ENCODE assay signal across 8 mouse cellular contexts in genomic region chr9:58157838-58158237, GRCm38 (mm10). TPM values are rescaled to one million over a fixed set of nuclear protein-coding genes. Genes with fewer than 3 reads are reported as not detected.
A peak's percentile ranks its signal among the peaks of the same experiment; 100 is the strongest.
DNase-seq lines count a peak whose midpoint lies in the region; ATAC-seq and TF ChIP-seq lines count a peak whose summit lies in the region.

No protein-coding gene starts in this region.

- peak overlapping the region; percentile 44 for H3K4me3 ChIP-seq in kidney, embryonic 16.5 days (ENCODE audit: low read length)
- 0 out of 2 replicates have a peak overlapping the region, but pooled peaks have one; percentile 2 for H3K4me3 ChIP-seq in cortical plate, adult 2 months (ENCODE audit: insufficient read depth, low read length)
- H3K4me3 ChIP-seq in hindbrain, embryonic 12.5 days: peak overlapping the region; percentile 20

- H3K36me3 ChIP-seq in kidney, embryonic 16.5 days (ENCODE audit: insufficient read depth, low read length): no peaks in the 10 kb centered on the region
- no peaks in the 10 kb centered on the region for H3K36me3 ChIP-seq in hindbrain, embryonic 12.5 days

- DNase-seq in kidney, postnatal 14 days: no peak
- peak; percentile 16 for DNase-seq in neural tube, embryonic 10.5 days (ENCODE audit: extremely low spot score, low spot score)
- DNase-seq in adrenal gland, adult 2 months: no peak
- DNase-seq in yolk sac, embryonic 10.5 days (ENCODE audit: low spot score): no peak
- no peak for DNase-seq in urinary bladder, postnatal 36 days (ENCODE audit: low spot score in 2 of 2)

- H3K4me1 ChIP-seq in kidney, embryonic 16.5 days (ENCODE audit: insufficient read depth, low read length): peaks cover 48% of the 10 kb centered on the region
- peaks cover 4% of the 10 kb centered on the region for H3K4me1 ChIP-seq in cortical plate, adult 2 months (ENCODE audit: control insufficient read depth, insufficient read depth, low read length)
- peaks cover 35% of the 10 kb centered on the region for H3K4me1 ChIP-seq in hindbrain, embryonic 12.5 days

- peak overlapping the region; percentile 59 for H3K4me2 ChIP-seq in kidney, embryonic 16.5 days (replicated peaks; ENCODE audit: low read depth, low read length)
- peak overlapping the region; percentile 39 for H3K4me2 ChIP-seq in hindbrain, embryonic 12.5 days (replicated peaks)

- WGBS in kidney, embryonic 16.5 days: 67% methylated on average over 13 of the region's 13 CpGs
- WGBS in hindbrain, embryonic 12.5 days: 78% methylated on average over 13 of the region's 13 CpGs

- H3K9me3 ChIP-seq in kidney, embryonic 16.5 days (ENCODE audit: low read length): no peaks in the 10 kb centered on the region
- H3K9me3 ChIP-seq in hindbrain, embryonic 12.5 days (replicated peaks): no peaks in the 10 kb centered on the region

- no peak for TF ChIP-seq POLR2A in cortical plate, adult 2 months (IDR thresholded peaks at IDR 0.05; ENCODE audit: extremely low read depth, insufficient read depth, low read length)

- peak overlapping the region; percentile 97 for H3K27ac ChIP-seq in kidney, embryonic 16.5 days (ENCODE audit: low read length)
- H3K27ac ChIP-seq in cortical plate, adult 2 months (ENCODE audit: insufficient read depth, low read length): no peak overlapping the region
- peak overlapping the region; percentile 67 for H3K27ac ChIP-seq in hindbrain, embryonic 12.5 days

- no peak for ATAC-seq in kidney, embryonic 16.5 days (ENCODE audit: low FRiP score, low TSS enrichment)
- 0 out of 2 replicates have a peak, but pooled peaks have one; percentile 29 for ATAC-seq in hindbrain, embryonic 12.5 days (ENCODE audit: low FRiP score)

- no peaks in the 10 kb centered on the region for H3K27me3 ChIP-seq in kidney, embryonic 16.5 days (ENCODE audit: insufficient read depth, low read length)
- peaks cover 3% of the 10 kb centered on the region; the same call in 1 of the 2 replicates for H3K27me3 ChIP-seq in hindbrain, embryonic 12.5 days

- no peak for TF ChIP-seq CTCF in cortical plate, adult 2 months (IDR thresholded peaks at IDR 0.05; ENCODE audit: extremely low read depth, insufficient read depth, low read length)

- peak overlapping the region; percentile 68 for H3K9ac ChIP-seq in kidney, embryonic 16.5 days (replicated peaks; ENCODE audit: low read length)
- H3K9ac ChIP-seq in hindbrain, embryonic 12.5 days: peak overlapping the region; percentile 42; the same call in 1 of the 2 replicates

RNA-seq across cellular contexts. Expression of gene Ccdc33, which starts 39.2 kb away (rescaled TPM):
- 0.13 and 0.21 TPM in 2 replicates for polyA plus RNA-seq in kidney, embryonic 16.5 days (2015; fragmentation: Nextera tagmentation; extraction: Ambion mirVana)
- polyA plus RNA-seq in cortical plate, adult 2 months (2012; rRNA removed): 1.5 and 1.7 TPM in 2 replicates
- 1.0 and 1.5 TPM in 2 replicates for polyA plus RNA-seq in hindbrain, embryonic 12.5 days (2016; fragmentation: Nextera tagmentation; extraction: Ambion mirVana)
- total RNA-seq in adrenal gland, adult 2 months (2021): under 1 TPM; 0.21 to 0.84 TPM
- 0.18 and 0.34 TPM in 2 replicates for polyA plus RNA-seq in adrenal gland, adult 2 months (2012; rRNA removed)

RNA-seq across cellular contexts. Expression of gene Islr, which starts 46.3 kb away (rescaled TPM):
- polyA plus RNA-seq in kidney, embryonic 16.5 days (2015; fragmentation: Nextera tagmentation; extraction: Ambion mirVana): 94.8 and 96.1 TPM in 2 replicates
- 27.4 and 34.0 TPM in 2 replicates for polyA plus RNA-seq in cortical plate, adult 2 months (2012; rRNA removed)
- 47.8 and 59.3 TPM in 2 replicates for polyA plus RNA-seq in hindbrain, embryonic 12.5 days (2016; fragmentation: Nextera tagmentation; extraction: Ambion mirVana)
- 10 to 100 TPM; 23.5 to 30.9 TPM for total RNA-seq in adrenal gland, adult 2 months (2021)
- 93.8 and 107 TPM in 2 replicates for polyA plus RNA-seq in adrenal gland, adult 2 months (2012; rRNA removed)

RNA-seq across cellular contexts. Expression of gene Islr2, which starts 46.3 kb away (rescaled TPM):
- polyA plus RNA-seq in kidney, embryonic 16.5 days (2015; fragmentation: Nextera tagmentation; extraction: Ambion mirVana): 0.17 and 0.23 TPM in 2 replicates
- 28.3 TPM in 2 replicates for polyA plus RNA-seq in cortical plate, adult 2 months (2012; rRNA removed)
- 9.2 and 10.4 TPM in 2 replicates for polyA plus RNA-seq in hindbrain, embryonic 12.5 days (2016; fragmentation: Nextera tagmentation; extraction: Ambion mirVana)
- total RNA-seq in adrenal gland, adult 2 months (2021): 1 to 10 TPM; 1.5 to 2.0 TPM
- 1.3 and 2.0 TPM in 2 replicates for polyA plus RNA-seq in adrenal gland, adult 2 months (2012; rRNA removed)
